Mouse (Mus musculus) heart, adult 2 months (tissue): ENCODE data around the gene Xk.
"Not testable (repeated sequence)": the region's sequence is repeated elsewhere in the genome, so short reads cannot be mapped to it uniquely, and the experiment has no call there.

ENCODE experiments used
- CTCF ChIP-seq: fragments of 200-600 bp; IDR thresholded peaks from 2 replicates; pipeline ENCODE4 v1.8.1; 2022; ENCODE audit warnings: antibody characterized with exemption, mild to moderate bottlenecking, moderate library complexity
- EP300 ChIP-seq: fragments of 200-500 bp; IDR thresholded peaks from 2 replicates; pipeline ENCODE4 v1.6.1; 2011; ENCODE audit warnings: low read depth, low read length, control low read depth; ENCODE audit not compliant: insufficient read depth

- TF ChIP-seq EP300, CTCF: not testable (repeated sequence)
These were observed 20.7 kb downstream of the Xk start for GRCm38 (mm10) chrX:9293140-9293829.
